Mouse (Mus musculus) left cerebral cortex, postnatal 4 days (tissue): ENCODE data around the gene Nkpd1. TPM values are rescaled to one million over a fixed set of nuclear protein-coding genes. Genes with fewer than 3 reads are reported as not detected.

Source experiments
- DNase-seq: peaks from one replicate; pipeline ENCODE4 v3.0.0-alpha.2; 2022
- intact Hi-C: fragments of 180-260 bp; cut with DNase I; formaldehyde crosslinking; loops from one replicate; pipeline ENCODE4 v1.15.1; 2025
- total RNA-seq, 2 experiments: library from RNA; stranded (reverse); gene quantifications; 2 replicates each; pipeline ENCODE4 v1.2.3; 2021

Gene Nkpd1
- total RNA-seq, 2 experiments from 2014 or later, result 0.90 to 0.91 TPM

DNA sequence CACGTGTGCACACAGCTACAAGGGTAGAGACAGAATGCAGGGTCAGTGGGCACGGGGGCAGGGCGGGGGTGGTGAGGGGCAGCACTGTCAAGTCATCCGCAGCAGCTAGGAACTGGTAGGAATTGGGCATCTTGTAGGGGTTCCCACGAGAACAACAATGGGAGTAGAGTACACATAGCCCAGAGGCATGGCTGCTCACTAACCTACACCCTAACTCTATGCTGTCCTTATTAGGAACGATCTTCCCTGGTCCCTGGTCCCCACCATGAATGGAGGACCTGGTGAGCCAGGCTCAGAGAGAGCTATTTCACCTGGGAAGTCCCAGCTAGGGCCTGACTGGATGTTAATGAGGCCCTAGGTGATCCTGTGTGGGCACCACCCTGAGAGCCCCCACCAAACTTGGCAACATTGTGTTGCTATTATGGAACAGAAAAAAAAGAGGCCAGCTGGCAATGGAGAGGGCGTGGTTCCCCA is 24.1 kb downstream of the Nkpd1 start:
- no peak for DNase-seq

DNA sequence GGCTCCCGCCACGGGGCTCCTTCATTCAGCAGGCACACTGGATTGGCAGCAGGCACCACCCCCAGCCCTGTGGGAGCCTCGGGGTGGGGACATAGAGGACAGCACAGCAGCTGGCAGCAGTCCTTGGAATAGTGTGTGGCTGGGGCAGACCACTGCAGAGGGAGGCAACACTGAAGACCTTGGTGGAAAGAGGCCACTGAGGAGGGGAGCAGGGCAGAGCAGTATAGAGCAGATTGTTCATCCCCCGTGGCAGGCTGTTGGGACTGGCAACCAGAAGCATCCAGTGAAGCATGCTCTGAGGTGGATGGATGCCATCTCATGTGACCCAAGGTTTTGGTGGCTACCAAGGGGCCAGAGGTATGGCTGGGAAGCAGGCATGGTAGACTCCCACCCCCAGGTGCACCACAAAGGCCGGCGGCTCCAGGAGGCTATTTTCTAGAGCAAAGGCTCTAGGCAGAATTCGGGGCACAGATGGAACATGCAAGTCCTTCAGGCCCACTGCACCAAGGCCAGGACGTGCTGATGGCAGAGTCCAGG is 24.6 kb downstream of the Nkpd1 start:
- DNase-seq, result peak; percentile 89
- intact Hi-C loops, result no loop called here

More for the DNA sequence above, 24.1 kb downstream of the Nkpd1 start:
- intact Hi-C loops, result no loop called here

DNA sequence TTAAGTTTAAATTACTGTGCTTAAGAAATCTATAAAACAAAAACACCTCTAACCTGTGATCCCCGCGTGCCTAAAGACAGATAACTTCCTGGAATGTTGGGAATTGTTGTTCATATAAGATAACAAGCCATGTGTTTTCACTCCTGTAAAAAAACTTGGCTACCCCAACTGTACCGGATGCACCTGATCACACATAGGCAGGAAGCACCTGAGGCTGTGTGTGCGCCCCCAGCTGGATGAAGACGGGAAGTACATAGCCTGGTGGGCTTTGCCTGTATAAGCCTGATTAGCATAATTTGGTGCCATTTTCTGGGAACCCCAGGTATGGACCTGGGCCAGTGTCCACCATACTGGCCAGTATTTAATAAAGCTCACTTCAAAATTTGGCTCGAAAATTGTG is 25.9 kb downstream of the Nkpd1 start:
- no peak for DNase-seq
- intact Hi-C loops, result no loop called here

DNA sequence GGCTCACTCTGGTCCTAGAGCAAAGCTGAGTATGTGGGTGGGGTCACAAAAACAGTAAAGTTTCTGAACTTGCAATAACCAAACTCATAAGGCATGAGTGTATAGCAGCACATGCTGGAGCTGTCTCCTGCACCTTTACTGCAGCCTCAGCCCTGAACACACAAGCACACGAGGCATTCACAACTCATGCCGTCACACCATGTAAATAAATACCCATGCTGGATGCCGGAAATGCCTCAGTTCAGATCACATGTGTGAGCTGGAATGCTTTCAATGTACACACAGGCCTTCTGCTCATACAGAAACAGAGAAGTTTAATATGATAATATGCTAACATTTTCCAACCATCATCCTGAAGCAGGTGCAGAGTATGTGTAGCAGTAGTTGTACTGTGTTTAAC is 28.4 kb downstream of the Nkpd1 start:
- DNase-seq, result no peak
- intact Hi-C loops, result no loop called here

DNA sequence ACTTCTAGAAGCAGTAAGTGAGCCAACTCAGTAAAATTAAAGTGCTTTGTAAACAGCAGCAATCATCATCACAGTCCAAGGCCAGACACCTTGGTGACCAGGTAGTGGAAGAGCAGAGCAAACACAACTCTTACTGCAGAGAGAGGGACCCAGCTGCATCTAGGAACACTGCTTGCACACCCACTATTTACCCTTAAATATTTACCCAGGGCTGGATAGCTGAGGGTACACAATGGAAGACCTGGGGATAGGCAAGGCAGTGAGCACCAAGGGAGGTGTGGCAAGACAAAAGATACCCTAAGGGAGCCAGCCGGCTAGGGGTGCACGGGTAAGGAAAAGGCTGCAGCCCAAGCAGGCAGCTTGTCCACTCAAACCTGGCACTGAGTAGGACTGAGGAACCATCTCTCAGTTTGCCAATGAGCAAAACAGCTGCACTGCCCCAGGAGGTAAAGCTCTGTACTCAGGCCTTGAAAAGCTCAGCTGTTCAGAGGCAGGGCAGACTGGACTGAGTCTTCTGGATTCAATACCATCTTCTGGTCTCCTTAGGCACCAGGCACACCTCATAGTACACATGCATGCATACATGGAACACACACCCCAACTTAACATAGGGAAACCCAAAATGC is 29.8 kb downstream of the Nkpd1 start:
- intact Hi-C loops, result no loop called here
- DNase-seq, result no peak

DNA sequence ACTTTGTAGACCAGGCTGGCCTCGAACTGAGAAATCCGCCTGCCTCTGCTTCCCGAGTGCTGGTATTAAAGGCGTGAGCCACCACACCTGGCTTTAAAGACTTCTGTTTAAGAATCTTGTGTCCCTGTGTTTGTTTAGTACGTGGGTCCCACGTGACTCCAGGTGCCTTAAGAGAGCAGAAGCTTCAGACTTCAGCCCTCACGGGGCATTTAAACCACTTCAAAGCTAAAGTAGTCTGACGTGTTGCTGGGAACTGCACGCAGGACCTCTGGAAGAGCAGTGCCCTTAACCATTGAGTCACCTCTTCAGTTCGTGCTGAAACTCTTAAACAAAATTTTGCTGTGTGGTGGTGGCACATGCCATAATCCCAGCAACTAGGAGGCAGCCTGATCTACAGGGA is 31.8 kb downstream of the Nkpd1 start:
- intact Hi-C loops, result no loop called here
- DNase-seq, result no peak

DNA sequence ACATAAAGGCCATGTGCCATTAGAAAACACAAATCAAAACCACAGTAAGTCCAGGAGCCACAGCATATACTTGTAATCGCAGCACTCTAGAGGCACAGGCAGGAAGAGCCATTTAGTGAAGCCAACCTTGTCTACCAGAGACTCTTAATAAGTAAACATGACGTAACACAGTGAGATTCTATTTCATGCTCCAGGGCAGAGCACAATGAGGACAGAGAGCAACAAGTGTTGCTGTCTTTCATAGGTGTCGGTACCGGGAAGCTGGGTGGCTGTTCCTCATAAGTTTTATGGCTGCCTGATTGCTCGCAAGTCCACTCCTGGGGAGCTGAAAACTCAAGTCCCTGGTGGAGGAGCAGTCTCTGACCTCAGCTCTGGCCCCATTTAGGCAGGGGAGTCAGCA is 34.0 kb downstream of the Nkpd1 start:
- intact Hi-C loops, result no loop called here
- no peak for DNase-seq

DNA sequence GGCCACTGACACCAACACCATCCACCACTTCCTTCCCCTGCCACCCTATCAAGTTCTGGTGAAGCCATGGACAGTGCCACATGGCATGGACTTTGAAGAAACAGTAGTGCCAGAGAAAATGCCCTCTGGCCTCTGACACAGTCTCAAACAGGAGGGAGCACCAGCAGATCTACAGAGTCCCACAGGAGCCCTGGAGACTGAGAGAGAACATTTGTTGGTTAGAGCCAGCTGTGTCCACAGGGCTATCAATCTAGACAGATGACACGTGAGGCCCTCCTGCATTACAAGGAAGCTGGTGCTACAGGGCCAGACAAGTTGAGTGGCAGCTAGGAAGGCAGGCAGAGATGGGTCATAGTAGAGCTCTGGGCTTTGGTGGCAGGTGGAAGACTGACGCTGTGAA is 34.8 kb downstream of the Nkpd1 start:
- intact Hi-C loops, result no loop called here
- no peak for DNase-seq

DNA sequence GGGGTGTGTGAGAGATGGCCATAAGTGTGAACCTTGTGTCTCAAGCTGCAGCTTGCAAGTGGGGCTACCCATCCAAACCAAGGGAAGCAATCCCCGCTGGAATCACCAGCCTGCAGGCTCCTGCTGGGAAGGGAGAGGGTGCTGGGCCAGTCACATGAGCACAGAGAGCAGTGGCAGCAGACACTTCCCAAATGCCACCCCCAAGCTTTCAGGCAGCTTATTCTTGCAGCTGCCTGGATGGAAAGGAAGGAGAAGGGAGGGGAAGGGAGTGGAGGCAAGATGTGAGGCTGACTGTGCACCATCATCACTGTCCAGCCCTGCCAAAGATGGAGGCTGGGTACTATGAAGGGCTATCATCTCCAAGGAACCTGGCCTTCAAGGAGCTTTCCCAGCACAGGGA is 36.5 kb downstream of the Nkpd1 start:
- intact Hi-C loops, result no loop called here

DNA sequence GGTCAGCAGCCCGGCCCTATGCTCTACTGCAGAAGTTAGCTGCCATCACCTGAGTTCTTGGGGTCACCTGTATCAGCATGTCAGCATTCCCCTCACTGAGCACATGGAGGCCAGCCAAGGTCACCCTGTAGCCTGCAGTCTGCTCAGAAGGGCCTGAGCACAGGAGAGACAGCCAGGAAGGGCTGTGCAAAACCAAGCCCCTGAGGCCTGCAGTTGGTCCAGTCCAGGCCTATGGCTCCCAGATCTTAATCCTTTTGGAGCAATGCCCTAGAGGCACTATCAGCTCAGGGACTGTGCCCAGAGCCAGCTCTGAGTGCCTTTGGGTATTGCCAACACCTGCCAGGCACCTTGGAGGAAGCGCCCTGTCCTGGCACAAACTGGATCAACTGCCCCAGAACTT is 39.4 kb downstream of the Nkpd1 start:
- intact Hi-C loops, result loop anchor here (5.0 kb wide), 1 partner anchor 90 kb away; no protein-coding TSS in a partner anchor
- no peak for DNase-seq

More for the DNA sequence above, 36.5 kb downstream of the Nkpd1 start:
- DNase-seq, result no peak

DNA sequence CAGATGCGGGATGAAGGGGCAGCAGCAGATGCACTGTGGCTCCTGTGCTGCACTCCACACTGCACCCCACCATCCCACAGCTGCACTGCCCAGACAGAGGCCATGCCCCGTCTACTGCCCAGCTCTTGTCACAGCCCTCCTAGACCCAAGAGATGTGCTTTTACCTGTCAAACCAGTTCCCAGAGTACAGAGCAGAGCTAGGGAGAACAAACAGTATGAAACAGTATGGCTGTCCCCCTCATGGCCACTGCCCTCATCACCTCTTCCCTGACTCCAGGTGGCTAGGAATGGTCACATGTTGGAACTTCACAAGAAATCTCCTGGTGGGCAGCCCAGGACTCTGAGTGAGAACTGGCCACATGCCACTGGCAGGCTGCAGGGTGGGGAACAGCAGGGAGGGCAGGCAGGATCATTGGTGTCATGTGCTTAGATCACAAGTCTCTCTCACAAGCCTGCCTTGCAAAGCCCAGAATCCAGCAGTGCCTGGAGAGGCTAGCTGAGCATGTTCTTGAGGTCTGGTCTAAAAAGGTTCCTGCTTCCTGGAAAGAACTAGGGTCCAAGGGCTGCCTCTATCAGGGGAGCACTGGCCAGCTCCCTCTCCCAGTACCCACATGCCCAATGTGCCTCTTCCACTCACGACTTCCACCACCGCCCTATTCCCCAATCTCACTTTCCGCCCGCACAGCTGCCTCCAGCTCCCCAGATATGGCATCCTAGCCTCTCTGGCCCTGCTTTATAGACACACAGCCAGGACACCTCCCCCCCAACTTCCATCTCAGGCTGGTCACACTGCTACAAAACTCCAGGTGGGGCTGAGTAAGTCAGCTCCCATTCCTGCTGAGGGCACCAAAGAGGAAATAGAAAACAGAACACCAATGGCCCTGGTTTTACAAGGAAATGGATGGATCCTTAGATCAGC is 40.6 kb downstream of the Nkpd1 start:
- DNase-seq, result no peak
- intact Hi-C loops, result loop anchor here (5.0 kb wide), 1 partner anchor 91 kb away; no protein-coding TSS in a partner anchor

DNA sequence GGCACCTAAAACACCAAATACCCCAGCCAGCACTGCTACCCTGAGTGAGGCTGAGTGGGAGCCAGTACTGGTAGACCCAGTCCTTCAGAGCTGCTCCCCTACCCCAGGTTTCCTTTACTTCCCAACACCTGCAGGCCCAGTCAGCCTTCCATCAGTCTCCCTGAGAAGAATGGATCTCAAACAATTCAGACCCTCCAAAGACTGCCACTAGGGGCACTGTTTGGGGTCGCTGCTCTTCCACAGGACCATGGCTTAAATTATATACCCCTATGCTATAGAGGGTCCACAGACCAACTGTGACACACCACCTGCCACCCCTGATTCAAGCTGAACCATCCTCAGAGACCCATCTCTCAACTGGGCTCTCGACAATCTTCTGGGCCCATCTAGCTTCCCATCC is 41.3 kb downstream of the Nkpd1 start:
- DNase-seq, result no peak
- intact Hi-C loops, result loop anchor here (5.0 kb wide), 1 partner anchor 92 kb away; no protein-coding TSS in a partner anchor

DNA sequence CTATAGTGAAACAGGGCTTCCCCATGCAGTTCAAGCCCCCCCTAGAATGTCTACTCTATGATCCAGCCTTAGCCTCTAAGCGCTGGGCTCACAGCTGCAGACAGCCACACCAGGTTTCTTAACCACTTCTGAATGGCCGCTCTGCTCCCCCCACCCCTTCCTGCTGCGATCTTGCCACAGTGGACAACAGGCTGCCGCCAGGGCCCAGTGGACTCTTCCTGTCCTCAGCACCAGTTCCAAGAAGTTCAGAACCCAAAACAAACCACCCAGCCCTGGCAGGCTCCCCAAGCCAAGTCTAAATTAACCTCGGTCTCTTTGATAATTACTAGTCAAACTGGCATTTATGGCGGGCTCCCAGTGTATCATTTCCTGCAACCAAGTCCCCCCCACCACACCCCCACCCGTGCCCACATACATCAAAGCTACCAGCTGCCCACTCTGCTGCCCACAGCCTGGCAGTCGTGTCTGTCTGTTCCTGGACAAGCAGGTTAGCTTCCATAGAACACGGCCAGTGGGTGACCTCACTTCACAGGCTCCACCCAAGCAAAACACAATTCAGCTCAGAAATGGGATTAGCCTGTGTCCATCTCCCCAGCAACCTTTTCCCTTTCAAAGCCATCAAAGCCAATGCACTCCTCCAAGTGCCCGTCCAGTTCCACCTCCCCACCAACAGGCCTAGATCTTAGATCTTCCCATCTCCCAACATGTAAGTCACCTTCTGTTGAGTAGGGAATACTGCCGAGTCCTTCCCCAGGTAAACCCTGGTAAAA is 43.0 kb downstream of the Nkpd1 start:
- intact Hi-C loops, result no loop called here
- DNase-seq, result no peak

DNA sequence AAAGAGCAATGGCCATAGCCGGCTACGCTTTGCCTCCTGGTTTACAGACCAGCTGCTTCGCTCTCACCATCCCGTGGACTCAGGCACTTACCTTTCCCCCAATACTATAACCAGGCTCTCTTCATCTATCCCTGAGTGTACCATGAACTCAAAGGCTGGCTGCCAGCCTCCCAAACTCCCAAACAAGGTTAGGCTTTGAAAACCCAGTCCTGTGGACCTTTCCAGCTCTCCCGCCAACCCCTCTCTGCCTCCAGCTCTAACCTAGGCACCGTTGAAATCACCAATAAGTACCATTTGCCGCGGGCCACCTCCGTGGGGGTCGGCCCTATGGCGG is 43.8 kb downstream of the Nkpd1 start:
- no peak for DNase-seq
- intact Hi-C loops, result no loop called here

DNA sequence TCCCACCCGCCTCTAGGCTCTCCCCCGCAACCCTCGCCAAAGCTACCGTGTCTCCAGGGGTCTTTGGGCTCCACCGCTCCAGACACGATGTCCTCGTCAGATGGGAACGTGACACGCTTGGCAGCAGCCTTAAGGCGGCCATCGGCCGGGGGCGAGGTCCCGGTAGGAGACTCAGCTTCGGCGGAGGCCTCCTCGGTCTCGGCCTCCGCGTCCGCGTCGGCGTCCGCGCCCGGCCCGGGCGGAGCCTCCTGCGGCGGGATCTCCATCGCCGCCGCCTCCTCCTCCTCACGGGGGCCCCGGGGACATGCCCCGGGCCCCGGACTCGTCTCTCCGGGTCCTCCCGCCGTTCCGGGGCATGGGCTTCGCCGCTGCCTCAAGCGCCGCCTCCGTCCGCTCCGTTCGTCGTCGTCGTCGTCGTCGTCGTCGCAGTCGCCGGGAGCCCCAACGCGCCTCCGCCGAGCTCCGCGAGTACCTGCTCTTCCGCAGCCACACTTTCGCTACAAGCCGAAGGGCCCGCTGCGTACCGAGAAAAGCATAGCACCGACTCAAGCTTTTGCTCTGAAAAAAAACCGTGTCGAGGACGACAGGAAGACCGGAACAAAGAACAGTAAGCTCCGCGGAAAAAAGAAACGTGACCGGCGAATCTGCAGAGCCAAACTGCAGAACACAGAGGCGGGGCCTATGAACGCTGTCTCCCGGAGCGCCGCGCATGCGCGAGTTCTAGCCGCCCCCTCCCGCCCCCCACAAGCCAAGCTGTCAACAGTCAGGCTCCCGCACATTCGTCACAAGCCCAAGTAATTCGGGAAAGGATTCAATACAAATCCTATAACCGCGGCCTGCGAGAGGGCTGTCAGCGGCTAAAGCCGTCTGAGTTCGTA is 44.4 kb downstream of the Nkpd1 start:
- intact Hi-C loops, result no loop called here
- DNase-seq, result peak; percentile 97

DNA sequence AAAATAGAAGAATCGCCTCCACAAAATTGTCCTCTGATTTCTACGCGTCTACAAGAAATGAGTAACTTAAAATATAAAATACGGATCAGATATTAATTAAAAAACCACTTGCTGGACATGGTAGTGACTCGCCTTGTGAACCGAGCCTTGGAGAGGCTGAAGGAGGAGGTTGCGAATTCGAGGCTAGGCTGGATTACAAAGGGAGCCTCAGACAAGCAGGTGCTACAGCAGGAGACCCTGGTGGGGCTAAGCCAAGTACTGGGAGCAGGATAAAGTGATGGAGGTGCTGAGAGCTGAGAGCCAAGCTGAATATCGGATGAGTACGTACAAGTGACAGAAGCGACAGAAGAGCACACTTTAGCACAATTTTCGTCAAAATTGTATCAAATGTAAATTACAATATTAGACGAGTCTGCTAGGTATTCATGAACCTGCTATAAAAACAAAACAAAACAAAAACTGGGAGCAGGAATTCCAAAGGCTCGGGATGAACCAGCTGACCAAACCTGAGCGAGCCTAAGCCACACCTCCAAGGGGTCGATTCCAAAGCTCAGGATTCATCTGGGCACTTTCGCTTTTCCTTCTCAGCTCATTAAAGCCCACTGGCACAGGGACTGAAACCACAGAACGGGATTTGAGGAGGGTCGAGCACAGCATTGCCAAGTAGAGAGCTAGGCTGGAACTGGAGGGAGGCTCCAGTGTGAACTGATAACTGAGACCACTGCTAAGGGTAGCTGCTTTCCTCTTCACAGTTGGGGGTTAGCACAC is 45.2 kb downstream of the Nkpd1 start, which contains the start of gene Ppp1r37:
Gene Ppp1r37 (minus strand): TSS at position 434 of the 768 bp plus-strand sequence.
- no peak for DNase-seq
- intact Hi-C loops, result no loop called here

DNA sequence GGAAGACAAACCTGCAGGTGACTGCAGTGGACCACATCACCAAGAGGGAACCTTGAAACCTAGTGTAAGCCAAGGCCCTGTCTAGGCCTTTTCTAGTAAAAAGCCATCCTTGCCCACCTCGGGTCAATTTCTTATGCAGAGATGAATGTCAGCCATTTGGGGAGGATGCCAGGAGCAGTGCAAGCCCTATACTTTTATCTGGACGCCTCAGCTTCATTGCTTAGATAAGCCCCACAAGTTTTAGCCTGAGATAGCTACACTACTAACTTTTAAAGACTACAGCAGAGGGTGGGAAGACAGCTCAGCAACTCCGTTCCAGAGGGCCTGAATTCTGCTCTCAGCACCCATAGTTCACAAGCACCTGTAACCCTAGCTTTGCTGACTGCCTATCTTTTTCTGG is 46.2 kb downstream of the Nkpd1 start:
- DNase-seq, result no peak
- intact Hi-C loops, result no loop called here

DNA sequence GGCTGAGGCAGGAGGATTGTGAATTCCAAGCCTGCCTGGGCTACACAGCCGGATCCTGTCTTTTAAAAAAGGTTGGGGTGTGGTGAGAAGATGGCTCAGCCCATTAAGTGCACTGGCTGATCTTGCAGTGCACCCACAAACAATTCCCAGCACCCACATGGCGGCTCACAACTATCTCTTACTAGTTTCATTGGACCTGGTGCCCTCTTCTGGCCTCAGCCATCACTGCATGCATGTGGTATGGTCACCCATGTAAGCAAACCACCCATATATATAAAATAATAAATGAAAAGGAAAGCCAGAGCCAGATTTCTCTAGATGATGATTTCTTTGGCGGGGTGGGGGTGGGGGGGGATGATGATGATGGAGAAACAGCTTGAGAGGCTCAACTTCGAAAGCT is 46.8 kb downstream of the Nkpd1 start:
- no peak for DNase-seq
- intact Hi-C loops, result no loop called here

DNA sequence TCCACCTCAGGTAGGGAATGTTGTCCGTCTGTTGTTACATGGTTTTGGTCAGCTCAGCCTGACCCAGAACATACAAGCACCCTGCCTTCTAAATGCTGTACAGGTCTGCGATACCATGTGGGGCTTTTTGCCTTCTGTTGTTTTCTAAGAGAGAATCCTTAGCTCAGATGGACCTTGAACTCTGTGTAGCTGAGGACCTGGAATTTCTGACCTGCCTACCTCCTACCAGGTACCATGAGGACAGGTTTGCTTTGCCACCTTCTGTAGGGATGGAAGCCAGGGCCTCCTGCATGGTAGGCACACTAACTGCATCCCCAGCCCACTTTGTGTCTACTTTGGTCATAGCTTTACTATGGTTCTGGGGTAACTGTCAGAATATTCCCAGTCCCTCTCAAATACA is 48.2 kb downstream of the Nkpd1 start:
- intact Hi-C loops, result no loop called here
- no peak for DNase-seq
